In the genomic region with DNA sequence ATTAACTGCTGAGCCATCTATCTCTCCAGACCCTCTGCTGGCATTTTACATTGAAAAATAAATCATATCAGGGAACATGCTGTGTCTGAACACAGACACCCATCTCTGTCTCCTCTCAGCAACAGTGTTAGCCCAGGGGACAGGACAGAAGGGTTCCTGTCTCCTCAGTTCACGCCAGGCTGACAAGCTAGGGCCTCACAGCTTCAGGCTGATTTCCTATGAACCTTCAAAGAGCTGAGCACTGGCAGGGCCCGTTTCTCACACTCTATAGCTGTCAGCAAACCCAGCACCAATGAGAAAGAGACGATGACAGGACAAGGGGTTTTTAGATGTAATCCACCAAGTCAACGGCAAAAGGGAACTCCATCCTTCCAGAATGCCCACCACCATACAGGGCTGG, we compare ENCODE assay signal across 11 mouse cellular contexts. TPM values are rescaled to one million over a fixed set of nuclear protein-coding genes. Genes with fewer than 3 reads are reported as not detected.
A peak's percentile ranks its signal among the peaks of the same experiment; 100 is the strongest.
DNase-seq lines count a peak whose midpoint lies in the region; ATAC-seq and TF ChIP-seq lines count a peak whose summit lies in the region.
"Had no signal": no experiment of that assay in that cellular context is flagged by ENCODE, and none has a peak within 500 bp of the region (broad histone marks: within the 10 kb centered on the region; RNA-seq: fewer than 3 reads in every experiment).

No protein-coding gene starts in this region.

- H3K4me1 ChIP-seq in hindbrain, embryonic 10.5 days (replicated peaks) = peaks cover 90% of the 10 kb centered on the region
- peaks cover 42% of the 10 kb centered on the region for H3K4me1 ChIP-seq in hindbrain, embryonic 16.5 days (ENCODE audit: control insufficient read depth, insufficient read depth, low read depth, low read length)
- H3K4me1 ChIP-seq in E14TG2a.4 (replicated peaks; ENCODE audit: low read depth, low read length) = peaks cover 95% of the 10 kb centered on the region
- peaks cover 92% of the 10 kb centered on the region for H3K4me1 ChIP-seq in embryonic facial prominence, embryonic 10.5 days
- peaks cover 93% of the 10 kb centered on the region for H3K4me1 ChIP-seq in limb, embryonic 10.5 days

- TF ChIP-seq CTCF in E14TG2a.4 (conservative IDR thresholded peaks at IDR 0.05; ENCODE audit: low read length) = no peak
- TF ChIP-seq CTCF in layer of hippocampus, adult 2 months (conservative IDR thresholded peaks at IDR 0.05) = no peak

- H3K9me3 ChIP-seq in hindbrain, embryonic 10.5 days = no peaks in the 10 kb centered on the region
- no peaks in the 10 kb centered on the region for H3K9me3 ChIP-seq in hindbrain, embryonic 16.5 days (ENCODE audit: control insufficient read depth, low read length)
- no peaks in the 10 kb centered on the region for H3K9me3 ChIP-seq in E14TG2a.4 (ENCODE audit: low read length)
- H3K9me3 ChIP-seq in embryonic facial prominence, embryonic 10.5 days = no peaks in the 10 kb centered on the region
- H3K9me3 ChIP-seq in limb, embryonic 10.5 days (replicated peaks) = no peaks in the 10 kb centered on the region
- H3K9me3 ChIP-seq: G1E had no signal

- no peak overlapping the region for H3K4me3 ChIP-seq in hindbrain, embryonic 10.5 days
- H3K4me3 ChIP-seq in hindbrain, embryonic 16.5 days (ENCODE audit: low read length) = no peak overlapping the region
- peak overlapping the region; percentile 35 for H3K4me3 ChIP-seq in E14TG2a.4 (replicated peaks; ENCODE audit: low read length)
- H3K4me3 ChIP-seq in embryonic facial prominence, embryonic 10.5 days = no peak overlapping the region
- no peak overlapping the region for H3K4me3 ChIP-seq in limb, embryonic 10.5 days
- H3K4me3 ChIP-seq in layer of hippocampus, adult 2 months = no peak overlapping the region

- ATAC-seq in hindbrain, embryonic 16.5 days = no peak

- no peaks in the 10 kb centered on the region for H3K36me3 ChIP-seq in hindbrain, embryonic 10.5 days
- no peaks in the 10 kb centered on the region for H3K36me3 ChIP-seq in hindbrain, embryonic 16.5 days (ENCODE audit: control insufficient read depth, insufficient read depth, low read length)
- no peaks in the 10 kb centered on the region for H3K36me3 ChIP-seq in E14TG2a.4 (ENCODE audit: insufficient read depth, low read length)
- 0 out of 2 replicates have a peak, but pooled peaks cover 7% of the 10 kb centered on the region for H3K36me3 ChIP-seq in embryonic facial prominence, embryonic 10.5 days (replicated peaks)
- H3K36me3 ChIP-seq in limb, embryonic 10.5 days = peaks cover 8% of the 10 kb centered on the region
- H3K36me3 ChIP-seq: G1E had no signal

- no peaks in the 10 kb centered on the region for H3K27me3 ChIP-seq in hindbrain, embryonic 10.5 days (ENCODE audit: insufficient read depth, poor library complexity, severe bottlenecking)
- no peaks in the 10 kb centered on the region for H3K27me3 ChIP-seq in hindbrain, embryonic 16.5 days (replicated peaks; ENCODE audit: control insufficient read depth, insufficient read depth, low read length)
- H3K27me3 ChIP-seq in E14TG2a.4 (ENCODE audit: insufficient read depth, low read length) = peaks cover 45% of the 10 kb centered on the region
- no peaks in the 10 kb centered on the region for H3K27me3 ChIP-seq in embryonic facial prominence, embryonic 10.5 days (replicated peaks; ENCODE audit: low read depth, poor library complexity, severe bottlenecking)
- H3K27me3 ChIP-seq in limb, embryonic 10.5 days (ENCODE audit: low read depth, poor library complexity, severe bottlenecking) = no peaks in the 10 kb centered on the region

- no peak overlapping the region for H3K9ac ChIP-seq in hindbrain, embryonic 16.5 days (ENCODE audit: low read depth, low read length)

- WGBS in hindbrain, embryonic 10.5 days = 84% methylated on average over 4 of the region's 4 CpGs
- WGBS in hindbrain, embryonic 16.5 days = 85% methylated on average over 4 of the region's 4 CpGs
- 79% methylated on average over 4 of the region's 4 CpGs for WGBS in embryonic facial prominence, embryonic 10.5 days
- 29% methylated on average over 4 of the region's 4 CpGs for WGBS in limb, embryonic 10.5 days

- peak overlapping the region; percentile 73 for H3K27ac ChIP-seq in hindbrain, embryonic 10.5 days
- H3K27ac ChIP-seq in hindbrain, embryonic 16.5 days (ENCODE audit: low read depth, low read length) = no peak overlapping the region
- peak overlapping the region; percentile 75; the same call in 1 of the 2 replicates for H3K27ac ChIP-seq in embryonic facial prominence, embryonic 10.5 days (replicated peaks)
- H3K27ac ChIP-seq in limb, embryonic 10.5 days = peak overlapping the region; percentile 82
- H3K27ac ChIP-seq in layer of hippocampus, adult 2 months = no peak overlapping the region; the same call in 1 of the 2 replicates

- intact Hi-C loops in left cerebral cortex, postnatal 14 days (cut with DNase I) = no loop called here

- DNase-seq in hindbrain, embryonic 10.5 days (ENCODE audit: low spot score) = no peak
- no peak for DNase-seq in embryonic facial prominence, embryonic 10.5 days (ENCODE audit: low spot score)
- DNase-seq in limb, embryonic 10.5 days (ENCODE audit: low spot score) = no peak
- DNase-seq in yolk sac, embryonic 10.5 days (ENCODE audit: low spot score) = no peak
- DNase-seq in layer of hippocampus, adult 2 months (ENCODE audit: low spot score in 2 of 2) = no peak
- DNase-seq in left cerebral cortex, postnatal 14 days (ENCODE audit: low spot score in 2 of 2) = no peak
- DNase-seq: right cerebral cortex, adult 18-20 months; thymus, postnatal 14 days had no signal

- no peak overlapping the region for H3K4me2 ChIP-seq in hindbrain, embryonic 16.5 days (ENCODE audit: low read length)

RNA-seq across cellular contexts. Expression of gene Glod4, which starts 48.4 kb away (rescaled TPM):
- polyA plus RNA-seq in hindbrain, embryonic 10.5 days (2016; fragmentation: Nextera tagmentation; extraction: Ambion mirVana) = 126 and 130 TPM in 2 replicates
- polyA plus RNA-seq in hindbrain, embryonic 16.5 days (2015; fragmentation: Nextera tagmentation; extraction: Ambion mirVana) = 118 and 125 TPM in 2 replicates
- polyA plus RNA-seq in embryonic facial prominence, embryonic 10.5 days (2016; fragmentation: Nextera tagmentation; extraction: Ambion mirVana) = 136 and 142 TPM in 2 replicates
- 139 and 140 TPM in 2 replicates for polyA plus RNA-seq in limb, embryonic 10.5 days (2016; fragmentation: Nextera tagmentation; extraction: Ambion mirVana)
- 10 to 100 TPM; 49.9 to 56.2 TPM for total RNA-seq in layer of hippocampus, adult 2 months (2021)
- 10 to 100 TPM; 44.5 to 46.3 TPM for total RNA-seq in left cerebral cortex, postnatal 14 days (2021)

RNA-seq across cellular contexts. Expression of gene Mrm3, which starts 48.4 kb away (rescaled TPM):
- polyA plus RNA-seq in hindbrain, embryonic 10.5 days (2016; fragmentation: Nextera tagmentation; extraction: Ambion mirVana) = 21.5 and 24.7 TPM in 2 replicates
- polyA plus RNA-seq in hindbrain, embryonic 16.5 days (2015; fragmentation: Nextera tagmentation; extraction: Ambion mirVana) = 25.7 and 26.1 TPM in 2 replicates
- polyA plus RNA-seq in embryonic facial prominence, embryonic 10.5 days (2016; fragmentation: Nextera tagmentation; extraction: Ambion mirVana) = 26.1 and 28.8 TPM in 2 replicates
- 29.5 and 33.0 TPM in 2 replicates for polyA plus RNA-seq in limb, embryonic 10.5 days (2016; fragmentation: Nextera tagmentation; extraction: Ambion mirVana)
- 10 to 100 TPM; 15.7 to 18.3 TPM for total RNA-seq in layer of hippocampus, adult 2 months (2021)
- 10 to 100 TPM; 15.0 to 15.1 TPM for total RNA-seq in left cerebral cortex, postnatal 14 days (2021)

Comparison
In these comparisons a context has a peak if more than half of its experiments do, and no peak if none do; other contexts are left out.
1. H3K27ac ChIP-seq: peak in hindbrain, embryonic 10.5 days (single experiment), embryonic facial prominence, embryonic 10.5 days (single experiment) and limb, embryonic 10.5 days (single experiment); none in hindbrain, embryonic 16.5 days (single experiment) and layer of hippocampus, adult 2 months (single experiment).